Mouse (Mus musculus) cerebellum, adult 2 months (tissue): ENCODE measurements around the gene Pole4.

Experiments
- CTCF ChIP-seq: fragments of 200-500 bp; IDR thresholded peaks from 2 replicates; pipeline ENCODE4 v1.5.1; 2011; ENCODE audit warnings: low read depth, mild to moderate bottlenecking, control low read depth, low read length, moderate library complexity, borderline replicate concordance; ENCODE audit not compliant: insufficient read depth
- POLR2A ChIP-seq: fragments of 200-500 bp; IDR thresholded peaks from 2 replicates; pipeline ENCODE4 v1.6.1; 2011; ENCODE audit warnings: low read length, control low read depth, borderline replicate concordance; ENCODE audit not compliant: insufficient read depth

- TF ChIP-seq POLR2A = no peak
- no peak for TF ChIP-seq CTCF
These were observed 119.8 kb downstream of the Pole4 start for GRCm38 (mm10) chr6:82585396-82585795.
